Mouse (Mus musculus): ENCODE measurements around the gene Fam129a. TPM values are rescaled to one million over a fixed set of nuclear protein-coding genes. Genes with fewer than 3 reads are reported as not detected.
A peak's percentile ranks its signal among the peaks of the same experiment; 100 is the strongest.

Fam129a gene
- polyA plus RNA-seq, 1 experiment from 2014 or later: 13.8 TPM

DNA sequence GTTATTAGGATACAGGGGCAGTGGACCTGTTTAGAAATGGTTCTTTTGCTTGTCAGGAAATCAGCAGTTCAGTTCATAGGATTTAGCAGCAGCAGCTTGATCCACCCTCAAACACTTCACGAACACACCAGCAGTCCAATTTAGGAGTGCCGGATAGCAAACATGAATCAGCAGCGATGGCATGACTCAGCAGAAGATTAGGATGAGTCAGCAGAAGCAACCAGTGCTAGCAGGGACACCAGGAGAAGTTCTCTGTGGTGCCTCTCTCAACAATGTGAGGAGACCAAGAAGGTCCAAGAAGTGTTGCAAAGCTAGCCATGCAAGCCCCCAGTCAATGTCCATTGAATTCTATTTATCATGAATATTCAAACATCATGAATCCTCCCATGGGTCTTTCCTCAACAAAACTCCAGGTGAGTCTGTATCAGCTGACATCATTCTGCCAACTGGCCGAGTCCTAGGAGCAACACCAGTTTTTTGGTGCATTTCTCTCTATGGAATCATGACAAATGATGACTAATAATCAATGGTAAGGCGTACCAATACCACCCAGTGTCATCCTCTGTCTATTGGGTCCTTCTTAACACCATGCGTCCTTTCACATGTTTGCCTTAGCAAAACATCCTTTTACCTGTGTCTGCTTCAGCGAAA is 45.7 kb downstream of the Fam129a start:
- Histone ChIP-seq H3K9me3 (replicated peaks; ENCODE audit: control insufficient read depth, low read length) (no peaks in the 10 kb centered on the region), H3K4me1 (ENCODE audit: control insufficient read depth, low read depth, low read length) (peaks cover 9% of the 10 kb centered on the region), H3K4me2 (ENCODE audit: low read depth, low read length) (no peak overlapping the region), H3K9ac (ENCODE audit: low read depth, low read length) (no peak overlapping the region), H3K27me3 (ENCODE audit: control insufficient read depth, insufficient read depth, low read depth, low read length) (no peaks in the 10 kb centered on the region), H3K36me3 (ENCODE audit: control insufficient read depth, insufficient read depth) (no peaks in the 10 kb centered on the region), H3K27ac (ENCODE audit: low read length) (no peak overlapping the region), H3K4me3 (ENCODE audit: low read depth, low read length) (no peak overlapping the region)
- 66% methylated on average over 7 of the region's 7 CpGs for WGBS (ENCODE audit: insufficient replicate concordance)
- peak; percentile 77 for ATAC-seq (ENCODE audit: low read depth)

GRCm38 (mm10) chr1:151618251-151618650 is 47.3 kb downstream of the Fam129a start:
- no peaks in the 10 kb centered on the region for H3K27me3 ChIP-seq (ENCODE audit: control insufficient read depth, insufficient read depth, low read depth, low read length)
- WGBS (ENCODE audit: insufficient replicate concordance): 54% methylated on average over 3 of the region's 3 CpGs
- peaks cover 9% of the 10 kb centered on the region for H3K4me1 ChIP-seq (ENCODE audit: control insufficient read depth, low read depth, low read length)
- H3K4me3 ChIP-seq (ENCODE audit: low read depth, low read length): no peak overlapping the region
- H3K27ac ChIP-seq (ENCODE audit: low read length): no peak overlapping the region
- no peak overlapping the region for H3K9ac ChIP-seq (ENCODE audit: low read depth, low read length)
- no peaks in the 10 kb centered on the region for H3K36me3 ChIP-seq (ENCODE audit: control insufficient read depth, insufficient read depth)
- no peaks in the 10 kb centered on the region for H3K9me3 ChIP-seq (replicated peaks; ENCODE audit: control insufficient read depth, low read length)
- no peak overlapping the region for H3K4me2 ChIP-seq (ENCODE audit: low read depth, low read length)
- no peak for ATAC-seq (ENCODE audit: low read depth)

GRCm38 (mm10) chr1:151619281-151619711 is 48.3 kb downstream of the Fam129a start:
- Histone ChIP-seq H3K4me2 (ENCODE audit: low read depth, low read length) (no peak overlapping the region), H3K4me3 (ENCODE audit: low read depth, low read length) (no peak overlapping the region), H3K9ac (ENCODE audit: low read depth, low read length) (no peak overlapping the region), H3K4me1 (ENCODE audit: control insufficient read depth, low read depth, low read length) (peaks cover 9% of the 10 kb centered on the region), H3K27ac (ENCODE audit: low read length) (peak overlapping the region; percentile 72), H3K27me3 (ENCODE audit: control insufficient read depth, insufficient read depth, low read depth, low read length) (no peaks in the 10 kb centered on the region), H3K9me3 (replicated peaks; ENCODE audit: control insufficient read depth, low read length) (no peaks in the 10 kb centered on the region), H3K36me3 (ENCODE audit: control insufficient read depth, insufficient read depth) (no peaks in the 10 kb centered on the region)
- 62% methylated on average over 8 of the region's 8 CpGs for WGBS (ENCODE audit: insufficient replicate concordance)
- ATAC-seq (ENCODE audit: low read depth): peak; percentile 76

- Histone ChIP-seq H3K27ac (ENCODE audit: low read length) (peak overlapping the region; percentile 60), H3K4me2 (ENCODE audit: low read depth, low read length) (no peak overlapping the region)
- ATAC-seq (ENCODE audit: low read depth): no peak
Observed at GRCm38 (mm10) chr1:151620730-151621129, 49.7 kb downstream of the Fam129a start.

DNA sequence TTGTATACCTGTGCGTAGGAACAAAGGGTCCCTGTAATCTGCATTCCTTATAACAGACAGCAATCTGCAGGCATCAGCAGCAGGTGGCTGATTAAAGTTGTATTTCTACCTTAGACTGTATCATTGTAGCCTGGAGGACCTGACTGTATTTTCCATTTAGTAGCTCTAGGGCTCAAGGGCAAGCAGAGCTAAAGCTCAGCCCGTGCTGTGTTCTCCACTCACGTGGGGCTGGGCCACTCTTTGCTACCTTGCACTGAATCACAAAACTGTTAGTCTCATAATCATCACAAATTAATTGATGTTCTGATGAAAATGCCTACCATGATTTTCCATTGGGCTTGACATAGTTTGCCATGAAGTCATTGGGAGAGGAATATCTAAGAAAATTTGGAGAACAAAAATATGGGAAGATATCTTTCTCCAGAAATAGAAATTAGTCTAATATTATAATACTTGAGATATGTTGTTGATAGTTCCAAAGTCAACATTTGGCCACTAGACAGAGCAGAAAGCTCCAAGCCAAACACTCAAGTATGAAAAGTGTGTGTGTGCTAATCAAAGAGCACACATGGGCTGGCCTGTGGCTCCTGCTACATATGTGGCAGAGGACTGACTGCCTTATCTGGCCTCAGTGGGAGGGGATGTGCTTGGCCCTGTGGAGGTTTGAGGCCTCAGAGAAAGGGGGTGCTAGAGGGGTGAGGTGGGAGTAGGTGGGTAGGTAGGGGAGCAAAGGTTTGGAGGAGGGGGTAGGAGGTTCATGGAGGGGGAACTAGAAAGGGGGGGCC is 53.6 kb downstream of the Fam129a start:
- Histone ChIP-seq H3K4me3 (ENCODE audit: low read depth, low read length) (no peak overlapping the region), H3K4me1 (ENCODE audit: control insufficient read depth, low read depth, low read length) (peaks cover 5% of the 10 kb centered on the region), H3K4me2 (ENCODE audit: low read depth, low read length) (no peak overlapping the region), H3K27me3 (ENCODE audit: control insufficient read depth, insufficient read depth, low read depth, low read length) (no peaks in the 10 kb centered on the region), H3K27ac (ENCODE audit: low read length) (peak overlapping the region; percentile 48; the same call in 1 of the 2 replicates), H3K36me3 (ENCODE audit: control insufficient read depth, insufficient read depth) (no peaks in the 10 kb centered on the region), H3K9me3 (replicated peaks; ENCODE audit: control insufficient read depth, low read length) (no peaks in the 10 kb centered on the region), H3K9ac (ENCODE audit: low read depth, low read length) (no peak overlapping the region)
- ATAC-seq (ENCODE audit: low read depth): peak; percentile 53; the same call in 1 of the 2 replicates
- WGBS (ENCODE audit: insufficient replicate concordance): 69% methylated on average over 3 of the region's 3 CpGs

More at GRCm38 (mm10) chr1:151620730-151621129, 49.7 kb downstream of the Fam129a start:
- Histone ChIP-seq H3K4me3 (ENCODE audit: low read depth, low read length) (no peak overlapping the region), H3K36me3 (ENCODE audit: control insufficient read depth, insufficient read depth) (no peaks in the 10 kb centered on the region), H3K9ac (ENCODE audit: low read depth, low read length) (no peak overlapping the region), H3K9me3 (replicated peaks; ENCODE audit: control insufficient read depth, low read length) (no peaks in the 10 kb centered on the region), H3K4me1 (ENCODE audit: control insufficient read depth, low read depth, low read length) (peaks cover 12% of the 10 kb centered on the region), H3K27me3 (ENCODE audit: control insufficient read depth, insufficient read depth, low read depth, low read length) (no peaks in the 10 kb centered on the region)

DNA sequence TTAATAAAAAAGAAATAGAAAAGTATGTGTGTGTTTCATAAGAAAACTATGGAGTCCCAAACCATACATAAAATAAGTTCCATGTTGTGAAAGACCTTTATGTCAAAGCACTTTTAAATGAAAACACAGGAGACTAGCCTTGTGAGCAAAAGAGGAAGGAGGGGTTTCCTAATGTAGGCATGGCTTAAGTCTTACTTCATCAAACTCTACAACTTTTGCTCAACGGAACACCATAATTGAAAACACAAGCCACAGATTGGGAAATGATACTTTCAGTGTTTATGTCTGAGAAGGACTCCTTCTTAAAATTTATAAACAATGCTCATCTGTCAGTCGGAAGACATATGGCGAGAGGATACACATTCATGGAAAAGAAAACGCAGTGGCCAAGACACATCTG is 54.3 kb downstream of the Fam129a start:
- ATAC-seq (ENCODE audit: low read depth): no peak
- Histone ChIP-seq H3K4me1 (ENCODE audit: control insufficient read depth, low read depth, low read length) (peaks cover 5% of the 10 kb centered on the region), H3K9me3 (replicated peaks; ENCODE audit: control insufficient read depth, low read length) (no peaks in the 10 kb centered on the region), H3K27ac (ENCODE audit: low read length) (peak overlapping the region; percentile 45; the same call in 1 of the 2 replicates), H3K9ac (ENCODE audit: low read depth, low read length) (no peak overlapping the region), H3K4me2 (ENCODE audit: low read depth, low read length) (no peak overlapping the region), H3K4me3 (ENCODE audit: low read depth, low read length) (no peak overlapping the region), H3K27me3 (ENCODE audit: control insufficient read depth, insufficient read depth, low read depth, low read length) (no peaks in the 10 kb centered on the region), H3K36me3 (ENCODE audit: control insufficient read depth, insufficient read depth) (no peaks in the 10 kb centered on the region)
- 62% methylated on average over 4 of the region's 4 CpGs for WGBS (ENCODE audit: insufficient replicate concordance)

DNA sequence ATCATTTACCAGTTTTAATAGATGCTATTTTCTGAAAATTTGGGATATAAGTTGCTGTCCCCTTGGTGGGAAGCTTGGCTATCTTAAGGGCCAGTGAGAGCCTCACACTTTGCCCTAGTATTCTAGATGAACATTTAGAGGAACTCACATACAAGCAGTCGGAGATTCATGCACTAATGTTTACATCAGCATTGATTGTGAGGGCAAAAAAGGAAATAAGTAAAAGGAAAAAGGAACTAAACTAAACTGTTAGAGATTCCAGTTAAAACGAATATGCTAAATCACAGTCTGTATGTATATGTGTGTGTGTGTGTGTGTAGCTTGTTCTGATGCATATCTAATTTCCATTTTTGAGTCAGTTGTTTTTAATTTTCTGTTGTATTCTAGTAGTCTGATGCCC is 54.7 kb downstream of the Fam129a start:
- no peak for ATAC-seq (ENCODE audit: low read depth)
- 31% methylated on average over 2 of the region's 2 CpGs for WGBS (ENCODE audit: insufficient replicate concordance)

GRCm38 (mm10) chr1:151626631-151627030 is 55.6 kb downstream of the Fam129a start:
- Histone ChIP-seq H3K27me3 (ENCODE audit: control insufficient read depth, insufficient read depth, low read depth, low read length) (no peaks in the 10 kb centered on the region), H3K4me3 (ENCODE audit: low read depth, low read length) (no peak overlapping the region), H3K4me1 (ENCODE audit: control insufficient read depth, low read depth, low read length) (peaks cover 5% of the 10 kb centered on the region), H3K27ac (ENCODE audit: low read length) (no peak overlapping the region), H3K9ac (ENCODE audit: low read depth, low read length) (no peak overlapping the region), H3K9me3 (replicated peaks; ENCODE audit: control insufficient read depth, low read length) (no peaks in the 10 kb centered on the region), H3K36me3 (ENCODE audit: control insufficient read depth, insufficient read depth) (no peaks in the 10 kb centered on the region), H3K4me2 (ENCODE audit: low read depth, low read length) (no peak overlapping the region)
- ATAC-seq (ENCODE audit: low read depth): no peak
- 81% methylated on average over 4 of the region's 4 CpGs for WGBS (ENCODE audit: insufficient replicate concordance)

More for the DNA sequence above, 54.7 kb downstream of the Fam129a start:
- Histone ChIP-seq H3K27me3 (ENCODE audit: control insufficient read depth, insufficient read depth, low read depth, low read length) (no peaks in the 10 kb centered on the region), H3K4me2 (ENCODE audit: low read depth, low read length) (no peak overlapping the region), H3K27ac (ENCODE audit: low read length) (peak overlapping the region; percentile 45; the same call in 1 of the 2 replicates), H3K4me3 (ENCODE audit: low read depth, low read length) (no peak overlapping the region), H3K4me1 (ENCODE audit: control insufficient read depth, low read depth, low read length) (peaks cover 5% of the 10 kb centered on the region), H3K36me3 (ENCODE audit: control insufficient read depth, insufficient read depth) (no peaks in the 10 kb centered on the region), H3K9ac (ENCODE audit: low read depth, low read length) (no peak overlapping the region), H3K9me3 (replicated peaks; ENCODE audit: control insufficient read depth, low read length) (no peaks in the 10 kb centered on the region)

GRCm38 (mm10) chr1:151627141-151627540 is 56.2 kb downstream of the Fam129a start:
- ATAC-seq (ENCODE audit: low read depth): no peak
- H3K9me3 ChIP-seq (replicated peaks; ENCODE audit: control insufficient read depth, low read length): no peaks in the 10 kb centered on the region
- H3K36me3 ChIP-seq (ENCODE audit: control insufficient read depth, insufficient read depth): no peaks in the 10 kb centered on the region
- H3K27me3 ChIP-seq (ENCODE audit: control insufficient read depth, insufficient read depth, low read depth, low read length): no peaks in the 10 kb centered on the region
- H3K4me3 ChIP-seq (ENCODE audit: low read depth, low read length): no peak overlapping the region
- H3K27ac ChIP-seq (ENCODE audit: low read length): no peak overlapping the region
- H3K4me2 ChIP-seq (ENCODE audit: low read depth, low read length): no peak overlapping the region
- WGBS (ENCODE audit: insufficient replicate concordance): 71% methylated on average over 3 of the region's 3 CpGs
- H3K9ac ChIP-seq (ENCODE audit: low read depth, low read length): no peak overlapping the region
- peaks cover 5% of the 10 kb centered on the region for H3K4me1 ChIP-seq (ENCODE audit: control insufficient read depth, low read depth, low read length)
